Mouse (Mus musculus): ENCODE measurements around the gene Yju2. TPM values are rescaled to one million over a fixed set of nuclear protein-coding genes. Genes with fewer than 3 reads are reported as not detected.

The Yju2 gene
- total RNA-seq, 4 experiments from 2014 or later, result 16.9 to 19.1 (median 18.9) TPM

DNA sequence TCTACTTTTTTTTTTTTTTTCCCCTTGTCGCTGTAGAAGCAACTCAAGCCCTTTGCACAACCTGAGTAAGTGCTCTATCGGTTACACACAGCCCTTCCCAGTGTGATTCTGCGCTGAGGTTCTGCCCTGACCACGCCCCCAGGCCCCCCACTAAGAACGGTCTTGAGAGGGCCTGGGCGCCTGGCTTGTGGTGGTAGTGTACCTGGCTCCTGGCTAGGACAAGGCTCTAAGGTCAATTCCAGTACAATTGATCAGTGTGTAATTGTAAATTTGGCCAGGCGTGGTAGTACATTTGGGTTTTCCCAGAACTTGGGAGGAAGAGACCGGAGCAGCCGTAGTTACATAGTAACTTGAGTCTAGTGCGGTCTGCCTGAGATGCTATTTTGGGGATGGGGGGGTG is 48.1 kb downstream of the Yju2 start:
- DNase-seq (ENCODE audit: low spot score in 2 of 2), result no peak

- no peak for DNase-seq (ENCODE audit: low spot score in 2 of 2)
Observed at GRCm38 (mm10) chr17:56007444-56008355, 48.8 kb downstream of the Yju2 start.

DNA sequence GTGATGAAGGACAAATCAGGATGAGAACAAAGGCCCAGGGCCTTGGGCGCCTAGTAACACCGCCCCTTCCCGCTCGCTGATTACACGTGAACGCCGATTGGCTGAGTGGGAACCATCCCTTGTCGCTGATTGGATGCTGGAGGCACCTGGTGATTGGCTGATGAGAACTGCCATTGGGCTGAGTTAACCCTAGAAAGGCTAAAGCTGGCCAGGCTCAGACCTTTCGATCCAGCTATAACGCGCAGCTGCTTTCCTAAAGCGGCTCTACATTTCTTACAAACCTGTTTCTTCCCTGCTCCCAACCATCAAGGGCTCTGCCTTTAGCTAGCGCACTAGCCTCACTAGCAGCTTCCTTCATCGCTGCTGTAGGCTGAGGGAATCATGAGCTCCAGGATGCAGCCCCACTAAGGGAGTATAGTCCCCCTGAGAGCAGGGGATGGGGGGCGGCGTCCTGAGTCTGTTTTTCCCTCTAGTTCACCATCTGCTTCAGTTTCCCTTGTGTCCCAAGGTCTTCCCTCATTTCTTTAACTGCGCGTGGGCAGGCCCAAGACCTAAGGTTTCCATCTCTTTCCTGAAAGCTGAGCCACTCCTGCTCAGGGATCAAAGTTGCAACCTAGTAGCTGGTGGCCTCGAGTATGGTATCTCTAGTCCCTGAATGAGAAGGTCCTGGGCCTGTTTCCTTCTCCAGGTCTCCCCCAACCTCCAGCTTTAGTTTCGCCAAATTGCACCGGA is 49.6 kb downstream of the Yju2 start:
- peak; percentile 94 to 95 for DNase-seq (ENCODE audit: low spot score in 2 of 2)

DNA sequence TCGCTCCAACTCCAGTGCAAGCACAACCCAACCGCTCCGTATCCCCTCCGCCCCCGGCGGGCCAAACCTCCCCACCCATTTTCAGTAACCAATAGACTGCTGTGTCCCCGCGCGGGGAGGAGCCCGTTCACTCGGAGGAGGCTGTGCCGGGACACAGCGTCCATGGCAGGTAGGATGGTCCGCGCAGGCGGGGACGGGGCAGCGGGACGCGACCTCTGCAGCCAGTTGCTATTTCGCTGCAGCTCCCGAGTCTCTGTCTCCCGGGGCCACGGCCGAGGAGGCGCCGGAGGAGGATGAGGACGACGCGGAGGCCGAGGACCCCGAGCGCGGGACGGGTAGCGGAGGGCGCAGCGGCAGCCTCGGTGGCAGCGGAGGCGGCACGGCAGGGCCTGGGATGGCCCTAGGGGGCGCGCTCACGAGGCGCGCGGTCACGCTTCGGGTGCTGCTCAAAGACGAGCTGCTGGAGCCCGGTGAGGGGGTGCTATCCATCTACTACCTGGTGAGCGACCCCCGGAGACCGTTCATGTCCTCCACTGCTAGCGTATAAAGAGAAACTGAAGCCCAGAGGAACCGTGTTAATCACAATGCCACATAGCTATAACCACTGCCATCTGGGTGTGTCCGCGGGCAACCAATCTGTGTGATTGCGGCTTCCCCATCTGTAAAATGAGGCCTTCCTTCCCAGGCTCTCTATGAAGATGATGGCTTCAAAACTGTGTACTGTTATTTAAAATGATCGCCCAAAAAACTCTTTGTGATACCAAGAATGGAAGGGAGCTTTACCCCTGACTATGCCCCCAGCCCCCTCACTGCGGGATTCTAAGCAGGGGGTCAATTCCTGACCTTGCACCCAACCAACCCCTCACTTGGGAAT is 50.4 kb downstream of the Yju2 start:
- peak; percentile 88 for DNase-seq (ENCODE audit: low spot score in 2 of 2)

- no peak for DNase-seq (ENCODE audit: low spot score in 2 of 2)
Observed at GRCm38 (mm10) chr17:56009962-56010240, 51.0 kb downstream of the Yju2 start.

DNA sequence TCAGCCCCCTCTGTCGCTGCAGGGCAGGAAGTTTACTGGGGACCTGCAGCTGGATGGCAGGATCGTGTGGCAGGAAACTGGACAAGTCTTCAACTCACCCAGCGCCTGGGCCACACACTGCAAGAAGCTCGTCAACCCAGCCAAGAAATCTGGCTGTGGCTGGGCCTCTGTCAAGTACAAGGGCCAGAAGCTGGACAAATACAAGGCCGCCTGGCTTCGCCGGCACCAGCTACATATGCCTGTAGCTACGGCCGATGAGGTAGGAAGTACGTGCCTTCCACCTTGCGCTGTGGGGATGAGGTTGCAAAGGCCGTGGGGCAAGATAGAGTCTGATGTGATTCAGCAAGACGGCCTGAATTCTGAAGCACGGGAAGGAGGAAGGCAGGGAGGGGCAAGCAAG is 51.4 kb downstream of the Yju2 start:
- DNase-seq (ENCODE audit: low spot score in 2 of 2), result peak in 1 of 2 experiments; percentile 18

- DNase-seq (ENCODE audit: low spot score in 2 of 2), result peak; percentile 51 to 77
Observed at GRCm38 (mm10) chr17:56010681-56011080, 51.8 kb downstream of the Yju2 start.

DNA sequence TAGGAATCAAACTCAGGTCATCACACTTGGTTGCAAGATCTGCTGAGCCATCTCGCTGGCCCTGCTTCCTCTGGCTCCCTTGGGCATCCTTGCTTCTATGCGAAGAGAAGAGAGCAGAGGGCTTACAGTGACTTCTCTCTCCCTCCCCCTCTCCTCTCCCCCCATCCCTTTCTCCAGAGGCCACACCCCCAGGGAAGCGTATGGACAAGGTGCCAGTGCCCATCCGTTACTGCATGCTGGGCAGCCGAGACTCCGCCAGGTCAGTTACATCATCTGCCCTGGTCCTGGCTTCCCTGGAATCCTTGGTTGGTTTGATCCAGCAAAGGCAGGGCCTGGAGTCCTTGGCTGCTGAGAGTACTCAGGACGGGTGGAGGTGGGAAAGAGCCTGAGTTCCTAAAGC is 52.5 kb downstream of the Yju2 start:
- no peak for DNase-seq (ENCODE audit: low spot score in 2 of 2)

GRCm38 (mm10) chr17:56015293-56015692 is 56.4 kb downstream of the Yju2 start:
- DNase-seq (ENCODE audit: low spot score in 2 of 2), result peak in 1 of 2 experiments; percentile 17

GRCm38 (mm10) chr17:56016382-56016781 is 57.5 kb downstream of the Yju2 start:
- peak in 1 of 2 experiments; percentile 11 for DNase-seq (ENCODE audit: low spot score in 2 of 2)

DNA sequence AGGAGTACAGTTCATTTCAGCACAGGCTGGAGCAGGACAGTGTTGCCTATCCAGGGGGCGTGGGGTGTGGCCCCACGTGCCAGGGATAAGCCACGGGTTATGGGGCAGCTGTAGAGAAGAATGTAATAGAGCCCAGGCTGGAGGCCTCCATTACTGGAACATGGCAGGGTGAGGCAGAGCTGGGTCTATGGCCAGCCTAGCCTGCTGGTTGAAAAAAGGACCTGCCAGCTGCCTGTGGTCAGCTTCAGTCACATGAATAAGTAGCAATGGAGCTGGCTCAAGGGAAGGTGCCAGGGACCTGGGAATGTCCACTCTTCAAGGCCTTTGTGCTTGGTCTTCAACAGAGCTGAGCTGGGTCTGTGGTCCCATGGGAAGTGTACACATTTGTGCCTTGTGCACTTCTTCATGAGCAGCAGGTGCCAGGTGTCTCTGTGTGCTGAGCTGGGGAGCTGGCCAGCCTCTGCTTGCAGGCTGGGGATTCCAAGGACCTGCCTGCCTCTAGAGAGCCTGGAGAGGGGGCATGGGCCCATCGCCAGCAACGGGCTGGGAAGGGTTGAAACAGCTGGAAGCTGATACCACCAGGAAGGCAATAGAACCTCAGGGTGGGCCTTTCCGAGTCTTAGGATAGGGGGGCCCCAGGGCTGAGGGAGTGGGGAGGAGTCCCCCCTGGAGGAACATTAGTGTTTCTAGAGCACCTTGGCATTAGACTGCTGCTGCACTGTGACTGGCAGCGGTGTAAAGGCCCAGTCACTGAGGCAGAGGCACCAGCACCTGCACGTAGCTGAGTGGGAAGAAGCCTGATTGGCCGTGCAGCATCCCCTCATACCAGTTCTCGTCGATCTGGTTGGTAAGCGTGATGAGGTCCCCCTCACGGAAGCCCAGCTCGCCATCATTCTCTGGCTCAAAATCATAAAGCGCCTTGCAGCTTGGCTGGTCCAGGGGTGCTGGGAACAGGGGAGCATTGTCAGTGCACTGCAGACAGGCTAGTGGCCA is 58.2 kb downstream of the Yju2 start:
- DNase-seq (ENCODE audit: low spot score in 2 of 2), result peak in 1 of 2 experiments; percentile 39

DNA sequence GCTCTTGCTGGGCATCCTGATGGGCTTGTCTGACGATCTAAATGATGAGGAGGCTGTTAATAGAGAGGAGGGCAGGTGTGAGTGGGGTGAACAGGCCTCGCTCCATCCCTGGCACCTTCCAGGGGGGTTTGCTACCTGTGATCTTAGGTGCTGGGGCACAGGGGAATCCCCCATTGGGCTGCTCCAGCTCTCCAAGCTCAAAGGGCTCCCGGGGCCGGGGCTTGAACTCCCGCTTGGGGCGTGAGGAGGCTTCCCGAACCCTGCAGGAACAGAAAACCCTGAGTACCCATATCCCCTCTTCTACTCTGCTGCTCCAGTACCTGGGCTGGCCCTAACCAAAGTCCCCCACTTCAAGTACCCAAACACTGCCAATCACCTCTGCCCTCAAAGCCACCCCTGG is 58.9 kb downstream of the Yju2 start:
- DNase-seq (ENCODE audit: low spot score in 2 of 2), result peak in 1 of 2 experiments; percentile 20

Other genes starting within 250 kb of the Yju2 start
- 1 to 10 TPM; 7.4 to 9.4 (median 8.6) TPM for gene Pot1b, start 246.5 kb upstream of the Yju2 start, total RNA-seq (2022)
- gene Adgre4, start 209.1 kb upstream of the Yju2 start, total RNA-seq (2022), result under 1 TPM in 1 of 4 experiments, not detected in 3; 0.08 TPM
- 1 to 10 TPM; 5.0 to 6.7 (median 5.3) TPM for gene Zfp119a, start 80.2 kb upstream of the Yju2 start, total RNA-seq (2022)
- 1 to 10 TPM; 5.6 to 8.4 (median 7.2) TPM for gene Zfp959, start 67.0 kb upstream of the Yju2 start, total RNA-seq (2022)
- gene Zfp119b, start 9.6 kb upstream of the Yju2 start, total RNA-seq (2022), result 1 to 10 TPM; 3.3 to 5.6 (median 3.8) TPM
- 1 to 10 TPM; 1.2 to 3.2 (median 1.8) TPM for gene Ebi3, start 6.5 kb upstream of the Yju2 start, total RNA-seq (2022)
- 10 to 100 TPM; 24.3 to 29.0 (median 26.8) TPM for gene Shd, start 11.4 kb downstream of the Yju2 start, total RNA-seq (2022)
- 10 to 100 TPM; 68.1 to 83.4 (median 76.2) TPM for gene Fsd1, start 27.4 kb downstream of the Yju2 start, total RNA-seq (2022)
- gene Stap2, start 46.5 kb downstream of the Yju2 start, total RNA-seq (2022), result 1 to 10 TPM; 1.8 to 2.8 (median 2.2) TPM
- gene Mpnd, start 46.6 kb downstream of the Yju2 start, total RNA-seq (2022), result 100 to 1,000 TPM; 102 to 115 (median 106) TPM
- 10 to 100 TPM; 44.1 to 55.6 (median 52.1) TPM for gene Sh3gl1, start 77.5 kb downstream of the Yju2 start, total RNA-seq (2022)
- gene Chaf1a, start 81.3 kb downstream of the Yju2 start, total RNA-seq (2022), result 1 to 10 TPM; 2.5 to 3.5 (median 2.7) TPM
- 10 to 100 TPM; 76.5 to 96.6 (median 88.0) TPM for gene Ubxn6, start 115.9 kb downstream of the Yju2 start, total RNA-seq (2022)
- gene Hdgfl2, start 120.5 kb downstream of the Yju2 start, total RNA-seq (2022), result 100 to 1,000 TPM; 112 to 127 (median 115) TPM
- gene Plin4, start 150.7 kb downstream of the Yju2 start, total RNA-seq (2022), result 10 to 100 TPM in 2 of 4 experiments, 1 to 10 TPM in 2; 7.7 to 20.5 (median 12.2) TPM
- under 1 TPM; 0.53 to 0.80 (median 0.66) TPM for gene Plin5, start 158.5 kb downstream of the Yju2 start, total RNA-seq (2022)
- gene Lrg1, start 162.9 kb downstream of the Yju2 start, total RNA-seq (2022), result 1 to 10 TPM in 1 of 4 experiments, under 1 TPM in 3; 0.55 to 1.1 (median 0.74) TPM
- 100 to 1,000 TPM; 116 to 118 (median 117) TPM for gene Sema6b, start 181.2 kb downstream of the Yju2 start, total RNA-seq (2022)
- gene Tnfaip8l1, start 203.4 kb downstream of the Yju2 start, total RNA-seq (2022), result 1 to 10 TPM; 5.3 to 6.4 (median 5.9) TPM
- gene Mydgf, start 224.8 kb downstream of the Yju2 start, total RNA-seq (2022), result 10 to 100 TPM; 34.7 to 42.6 (median 40.1) TPM

Data from layer of hippocampus, adult 8-10 months (tissue).